Mouse (Mus musculus) monocyte, adult 2 months (primary cell): ENCODE results near the gene Rtn4r.

ENCODE experiments used
- DNase-seq, 2 experiments: peaks; one replicate each; pipeline ENCODE4 v3.0.0; 2022; ENCODE audit warnings: low spot score in 2 of 2, low read depth in 1 of 2

Rtn4r gene

GRCm38 (mm10) chr16:18154521-18155171 lies 27.2 kb downstream of the Rtn4r start:
- no peak for DNase-seq

GRCm38 (mm10) chr16:18156579-18157350 lies 29.3 kb downstream of the Rtn4r start:
- no peak for DNase-seq

- no peak for DNase-seq
Measured at GRCm38 (mm10) chr16:18159255-18159654, 31.8 kb downstream of the Rtn4r start.

GRCm38 (mm10) chr16:18159778-18160177 lies 32.3 kb downstream of the Rtn4r start:
- DNase-seq: no peak

- DNase-seq: no peak
Measured at GRCm38 (mm10) chr16:18160514-18160913, 33.1 kb downstream of the Rtn4r start.

- DNase-seq: no peak
Measured at GRCm38 (mm10) chr16:18161190-18161589, 33.7 kb downstream of the Rtn4r start.

- no peak for DNase-seq
Measured at GRCm38 (mm10) chr16:18164642-18165238, 37.3 kb downstream of the Rtn4r start.

- DNase-seq: no peak
Measured at GRCm38 (mm10) chr16:18166613-18167190, 39.3 kb downstream of the Rtn4r start.

- DNase-seq: no peak
Measured at GRCm38 (mm10) chr16:18169156-18169555, 41.7 kb downstream of the Rtn4r start.

GRCm38 (mm10) chr16:18169776-18170175 lies 42.3 kb downstream of the Rtn4r start:
- no peak for DNase-seq

- DNase-seq: peak; percentile 29 to 32
Measured at GRCm38 (mm10) chr16:18172266-18172855, 44.9 kb downstream of the Rtn4r start.

- no peak for DNase-seq
Measured at GRCm38 (mm10) chr16:18173231-18173630, 45.8 kb downstream of the Rtn4r start.

- DNase-seq: no peak
Measured at GRCm38 (mm10) chr16:18173788-18174187, 46.3 kb downstream of the Rtn4r start.

- DNase-seq: no peak
Measured at GRCm38 (mm10) chr16:18175817-18176541, 48.5 kb downstream of the Rtn4r start.

- DNase-seq: no peak
Measured at GRCm38 (mm10) chr16:18176758-18177157, 49.3 kb downstream of the Rtn4r start.

GRCm38 (mm10) chr16:18179591-18179990 lies 52.1 kb downstream of the Rtn4r start:
- no peak for DNase-seq

- DNase-seq: no peak
Measured at GRCm38 (mm10) chr16:18181398-18181797, 54.0 kb downstream of the Rtn4r start.

- DNase-seq: no peak
Measured at GRCm38 (mm10) chr16:18182766-18183165, 55.3 kb downstream of the Rtn4r start.

GRCm38 (mm10) chr16:18185715-18186449 lies 58.4 kb downstream of the Rtn4r start:
- no peak for DNase-seq

- no peak for DNase-seq
Measured at GRCm38 (mm10) chr16:18186798-18187197, 59.4 kb downstream of the Rtn4r start.
